Mouse (Mus musculus) activated CD4-positive, CD25-positive, alpha-beta regulatory T cell, adult 4 months (primary cell): Measurements from ENCODE around the gene Tmem39b. TPM values are rescaled to one million over a fixed set of nuclear protein-coding genes. Genes with fewer than 3 reads are reported as not detected.

Experiments used
- ATAC-seq: one replicate; pipeline ENCODE4 v1.8.0; 2017
- polyA plus RNA-seq, 2 experiments: library from polyadenylated mRNA; unstranded; fragments of 100-300 nt; shearing (Covaris generic); gene quantifications; one replicate each; pipeline ENCODE4 v1.2.1; 2017

Gene Tmem39b
- polyA plus RNA-seq, 2 experiments from 2014 or later: 7.6 to 15.6 TPM

DNA sequence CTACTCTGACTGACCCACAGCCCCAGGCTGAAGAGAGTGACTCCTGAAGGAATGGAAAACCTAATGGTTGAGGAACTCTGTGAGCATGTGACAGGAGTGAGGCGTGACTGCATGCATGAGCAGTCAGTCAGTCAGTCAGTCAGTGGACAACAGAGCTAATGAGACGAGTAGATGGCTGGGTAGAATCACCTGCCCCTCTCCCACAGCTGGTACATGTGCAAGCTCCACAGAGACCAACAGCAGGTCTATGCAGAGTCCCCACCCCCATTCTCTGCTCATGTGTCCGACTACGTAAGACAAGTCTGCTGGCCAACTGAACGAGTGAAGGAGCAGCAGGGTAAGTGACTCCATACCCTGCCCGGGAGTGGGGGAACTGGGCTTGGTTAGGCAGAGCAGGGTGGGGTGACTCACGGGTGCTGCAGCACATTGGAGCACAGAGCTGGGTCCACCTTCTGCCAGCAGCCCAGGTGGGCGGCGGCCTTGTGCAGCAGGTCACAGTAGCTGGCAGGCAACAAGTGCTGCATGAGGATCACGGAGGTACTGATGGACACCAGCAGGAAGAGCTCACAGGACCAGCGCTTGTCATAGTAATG, 12.6 kb downstream of the Tmem39b start:
- ATAC-seq: no peak

DNA sequence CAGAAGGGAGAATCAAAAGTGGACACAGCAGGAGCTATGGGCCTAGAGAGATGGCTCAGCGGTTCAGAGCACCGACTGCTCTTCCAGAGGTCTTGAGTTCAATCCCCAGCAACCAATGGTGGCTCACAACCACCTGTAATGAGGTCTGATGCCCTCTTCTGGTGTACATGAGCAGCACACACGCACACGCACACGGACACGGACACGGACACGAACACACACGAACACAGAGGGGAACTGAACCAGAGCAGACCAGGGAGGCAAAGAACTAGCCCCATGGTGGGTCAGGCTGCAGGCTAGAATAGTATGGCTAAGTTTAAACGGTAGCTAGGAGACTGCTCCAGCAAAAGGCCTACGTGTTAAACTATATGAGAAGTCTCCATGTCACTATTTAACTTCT, 14.8 kb downstream of the Tmem39b start:
- ATAC-seq: no peak

DNA sequence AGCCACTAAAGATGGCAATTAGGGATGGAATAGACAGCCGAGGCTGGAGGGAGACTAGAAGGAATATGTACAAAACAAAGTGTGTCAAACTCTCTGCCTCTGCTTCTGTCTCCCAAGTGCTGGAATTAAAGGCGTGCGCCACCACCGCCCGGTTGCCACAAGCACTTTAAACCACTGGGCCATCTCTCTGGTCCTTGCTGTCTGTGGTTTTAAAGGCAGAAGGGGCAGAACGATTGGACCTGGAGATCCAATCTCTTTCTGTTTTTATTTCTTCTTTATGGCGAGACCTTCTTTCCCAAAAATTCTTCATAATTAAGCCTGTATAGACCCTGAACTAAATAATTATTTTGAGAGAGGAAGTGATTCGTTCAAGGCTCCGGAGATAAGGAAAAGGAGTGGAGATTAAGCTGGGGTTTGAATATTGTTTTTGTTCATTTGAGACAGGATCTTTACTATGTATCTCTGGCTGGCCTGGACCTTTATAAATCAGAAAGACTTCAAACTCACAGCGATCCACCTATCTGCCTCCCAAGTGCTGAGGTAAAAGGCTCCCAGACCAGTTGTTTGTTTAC, 23.7 kb downstream of the Tmem39b start:
- no peak for ATAC-seq

DNA sequence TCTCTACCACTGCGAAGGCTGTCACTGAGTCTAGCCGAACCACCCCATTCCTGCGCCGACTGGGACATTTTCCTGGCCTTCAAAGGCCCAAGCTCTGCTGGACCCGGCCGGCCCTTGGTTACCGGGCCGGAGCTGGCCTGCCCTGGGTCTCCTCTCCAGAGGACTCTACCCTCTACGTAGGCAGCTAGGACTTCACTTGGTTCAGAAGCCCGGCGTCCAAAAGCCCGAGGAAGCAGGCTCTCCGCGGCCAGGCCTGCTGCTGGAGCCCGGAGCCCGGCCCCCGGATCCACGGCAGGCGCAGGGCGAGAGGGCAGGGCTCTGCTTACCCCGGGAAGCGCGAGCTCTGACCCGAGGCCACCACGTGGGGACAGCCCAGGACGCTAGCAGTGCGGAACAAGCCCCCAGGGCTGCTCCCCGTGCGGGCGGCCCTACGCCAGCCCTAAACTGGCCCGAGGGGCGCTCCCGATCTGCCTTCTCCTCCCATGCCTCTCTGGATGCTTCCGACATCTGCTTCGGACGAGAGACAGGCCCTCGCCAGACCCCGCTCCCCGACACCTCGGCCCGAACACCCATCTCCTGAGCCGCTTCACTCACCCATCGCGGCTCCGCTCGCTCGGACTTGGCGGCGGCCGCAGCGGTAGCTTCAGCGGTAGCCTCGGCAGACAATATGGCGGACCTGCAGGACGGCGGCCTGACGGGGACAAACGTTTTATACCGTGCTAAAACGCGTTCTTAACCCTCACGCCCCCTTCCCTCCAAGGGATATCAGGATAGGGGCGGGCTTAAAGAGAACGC, 24.4 kb downstream of the Tmem39b start, which contains the start of gene Kpna6:
TSS of gene Kpna6 (minus strand) at position 685 of the 795 bp plus-strand sequence.
- ATAC-seq: peak; percentile 78

DNA sequence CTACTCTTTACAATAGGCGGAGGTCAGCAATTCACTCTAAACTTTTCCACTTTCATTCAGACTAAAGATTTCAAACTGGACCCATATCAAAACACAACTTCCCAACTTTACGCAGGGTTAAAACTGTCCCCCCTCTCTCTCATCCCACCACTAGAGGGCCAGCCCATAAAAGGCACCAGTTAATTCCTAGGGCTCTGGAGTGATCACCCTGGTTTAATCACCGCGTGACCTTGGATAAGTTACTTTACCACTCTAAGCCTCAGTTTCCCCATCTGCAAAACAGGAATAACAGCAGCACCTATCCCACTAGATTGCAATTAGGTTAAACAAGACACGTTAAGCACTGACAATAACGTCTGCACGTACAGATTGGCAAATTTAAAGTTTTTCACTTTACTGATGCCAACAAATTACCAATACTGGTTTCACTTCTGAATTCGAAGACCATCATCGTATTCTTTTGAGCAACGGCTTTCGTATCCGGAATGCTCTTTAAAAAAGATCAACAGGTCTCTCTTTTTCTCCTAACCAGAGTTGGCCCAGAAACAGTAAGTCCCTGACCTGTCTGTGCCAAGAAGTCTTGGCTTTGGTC, 25.1 kb downstream of the Tmem39b start:
- ATAC-seq: peak; percentile 37

DNA sequence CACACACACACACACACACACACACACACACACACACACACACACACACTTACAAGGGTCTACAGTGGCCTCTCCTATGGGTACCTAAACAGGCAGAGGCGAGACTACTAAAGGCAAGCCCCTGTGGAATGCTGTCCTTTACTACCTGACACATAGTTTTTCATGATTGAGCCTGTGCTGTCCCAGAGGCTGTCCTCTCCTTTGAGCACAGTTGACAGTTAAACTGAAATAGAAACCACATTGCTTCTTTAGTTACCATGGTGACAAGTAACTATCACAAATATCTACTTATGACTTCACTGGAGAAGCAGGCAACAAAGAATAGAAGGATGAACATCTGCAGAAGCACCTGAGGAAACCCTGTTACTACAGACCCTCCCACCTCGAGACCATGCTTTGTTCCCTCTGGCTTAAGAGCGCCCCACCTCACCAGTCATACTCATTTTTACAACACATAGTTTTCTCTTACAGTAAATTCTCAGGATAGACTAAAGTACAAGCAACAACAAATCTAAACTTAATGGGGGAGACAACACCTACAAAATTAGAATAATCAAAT, 34.3 kb downstream of the Tmem39b start:
- no peak for ATAC-seq

DNA sequence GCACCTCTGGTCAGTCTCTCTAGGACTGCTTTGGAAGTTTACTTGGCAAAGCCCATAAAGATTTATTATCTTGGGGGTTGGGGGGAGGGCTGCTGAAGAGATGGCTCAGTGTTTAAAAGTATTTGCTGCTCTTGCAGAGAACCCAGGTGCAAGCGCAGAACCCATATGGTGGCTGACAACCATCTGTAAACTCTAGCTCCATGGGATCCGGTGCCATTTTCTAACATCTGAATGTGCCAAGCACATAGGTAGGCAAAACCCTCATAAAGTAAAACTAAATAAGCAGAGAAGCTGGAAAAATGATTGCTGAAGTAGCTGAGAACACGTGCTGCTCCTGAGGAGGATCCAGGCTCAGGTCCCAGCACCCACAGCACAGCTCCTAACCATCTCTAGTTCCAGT, 35.1 kb downstream of the Tmem39b start:
- ATAC-seq: no peak

DNA sequence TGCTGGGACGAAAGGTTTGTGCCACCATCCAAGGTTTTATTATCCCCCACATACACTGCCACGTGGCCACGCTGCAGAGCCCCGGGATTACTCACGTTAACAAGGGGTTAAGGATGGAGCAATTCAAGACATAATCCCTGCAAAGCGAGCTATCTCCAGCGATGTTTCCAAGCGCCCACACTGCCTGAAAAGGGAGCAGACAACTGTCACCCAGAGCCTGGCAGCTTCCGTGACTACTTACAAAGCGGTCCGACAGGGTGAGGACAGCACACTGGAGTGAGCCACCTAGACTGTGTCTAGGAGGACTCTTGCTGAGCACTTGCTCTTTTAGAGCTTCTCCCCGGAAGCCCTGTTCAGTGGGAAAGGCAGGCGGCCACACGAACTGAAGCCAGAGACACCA, 41.9 kb downstream of the Tmem39b start:
- ATAC-seq: no peak

DNA sequence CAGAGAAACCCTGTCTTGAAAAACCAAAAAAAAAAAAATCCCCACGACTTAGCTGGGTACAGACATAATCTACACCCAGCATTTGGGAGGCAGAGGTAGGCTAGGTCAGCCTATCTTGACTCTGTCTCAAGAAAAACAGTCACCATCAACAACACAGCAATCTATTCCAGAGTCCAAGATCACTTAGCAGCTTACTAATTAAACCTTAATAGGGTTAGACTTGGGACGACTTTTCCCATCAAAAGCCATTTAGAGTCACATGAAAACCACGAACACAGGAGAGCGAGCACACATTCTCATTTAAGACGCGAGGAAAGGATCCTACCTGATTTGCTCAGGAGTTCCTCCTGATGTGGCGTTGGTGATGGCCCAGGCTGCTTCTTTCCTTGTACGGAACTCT, 46.3 kb downstream of the Tmem39b start:
- no peak for ATAC-seq

DNA sequence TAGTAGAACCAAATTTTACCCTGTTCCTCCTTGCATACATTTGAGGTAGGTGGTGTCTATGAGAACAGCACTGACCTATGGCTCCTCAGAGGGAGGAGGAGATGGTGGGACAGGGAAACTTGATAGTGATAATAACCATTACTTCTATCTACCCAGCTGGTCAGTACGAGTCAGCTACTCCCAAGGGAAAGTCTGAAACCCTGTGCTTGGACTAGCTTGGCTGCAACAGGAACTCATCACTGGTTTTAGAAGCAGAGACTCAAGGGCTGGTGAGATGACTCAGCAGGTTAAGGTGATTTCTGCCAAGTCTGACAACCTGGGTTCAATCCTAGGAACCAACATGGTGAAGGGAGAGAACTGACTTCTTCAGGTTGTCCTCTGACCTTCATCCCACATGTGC, 48.0 kb downstream of the Tmem39b start:
- ATAC-seq: no peak

DNA sequence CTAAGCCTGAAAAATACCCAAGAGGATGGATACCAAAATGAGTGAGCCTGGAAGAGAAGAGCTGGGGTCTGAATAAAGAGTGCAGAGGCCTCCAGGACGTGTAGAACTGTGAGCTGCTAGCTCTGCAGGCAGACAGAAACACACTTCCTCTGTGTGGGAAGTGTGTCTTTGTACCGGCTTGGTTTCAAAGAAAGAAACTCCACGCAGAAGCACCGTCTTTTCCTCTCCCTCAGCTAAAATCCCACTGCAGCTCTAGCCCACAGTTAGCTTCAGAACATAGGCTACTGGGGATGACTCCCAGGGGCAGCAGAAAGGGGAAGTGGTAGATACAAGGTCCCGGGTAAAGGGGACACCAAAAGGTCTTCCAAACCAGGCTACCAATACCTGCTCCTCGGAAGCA, 51.4 kb downstream of the Tmem39b start:
- no peak for ATAC-seq

DNA sequence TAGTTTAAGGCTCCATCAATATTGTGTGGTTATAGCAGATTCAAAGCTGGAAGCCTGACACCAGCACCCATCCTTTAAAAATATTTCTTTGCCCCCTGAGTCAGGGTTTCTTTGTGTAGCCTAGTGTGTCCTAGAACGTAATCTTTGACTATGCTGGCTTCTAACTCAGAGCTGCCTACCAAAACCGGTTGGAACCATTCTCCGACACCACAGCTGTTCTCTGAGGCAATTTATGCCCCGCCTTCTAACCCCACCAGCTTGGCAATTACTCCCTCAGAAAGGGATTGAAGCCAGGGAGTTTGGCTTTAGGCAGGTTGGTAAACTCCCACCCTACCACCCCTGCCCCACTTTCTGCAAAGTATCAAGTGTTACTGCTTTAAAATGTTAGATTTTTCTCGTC, 54.9 kb downstream of the Tmem39b start:
- ATAC-seq: no peak

DNA sequence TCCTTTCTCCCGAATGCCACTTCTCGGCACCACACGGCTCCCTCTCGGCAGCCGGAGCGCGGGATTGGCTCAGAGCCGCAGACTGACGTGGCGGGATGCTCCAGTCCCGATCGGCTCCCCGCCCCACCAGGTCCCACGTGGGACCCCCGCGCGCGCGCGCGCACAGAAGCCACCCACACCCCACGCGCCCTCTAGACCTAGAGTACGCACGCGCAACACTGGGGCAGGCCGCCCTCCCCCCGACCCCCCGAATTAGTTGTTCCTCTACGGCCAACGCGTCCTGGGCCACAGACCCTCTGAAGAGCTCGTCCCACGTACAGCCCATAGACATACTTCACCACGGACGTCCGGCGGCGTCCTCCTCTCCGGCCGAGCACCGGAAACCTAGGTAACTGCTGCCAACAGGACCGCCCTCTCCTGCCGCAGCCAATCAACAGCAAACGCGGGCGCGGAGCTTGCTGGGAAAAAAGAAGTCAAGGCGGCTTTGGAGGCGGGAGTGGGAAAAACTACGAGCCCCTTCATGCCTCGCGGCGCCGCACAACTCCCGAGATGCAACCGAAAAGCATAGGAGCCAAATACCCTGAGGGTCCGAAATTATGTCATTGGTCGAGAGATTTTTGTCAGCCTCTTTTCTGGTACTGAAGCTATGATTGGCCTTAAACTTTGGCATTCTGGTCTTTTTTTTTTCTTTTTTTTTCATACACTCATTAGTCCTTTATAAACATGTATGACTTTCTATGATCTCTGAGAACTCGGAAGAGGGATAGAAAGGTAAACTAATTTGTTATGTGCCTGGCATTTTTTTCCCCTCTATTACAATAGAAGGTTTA, 55.8 kb downstream of the Tmem39b start, which contains the start of gene Txlna:
TSS of gene Txlna (minus strand) at position 428 of the 830 bp plus-strand sequence.
- peak; percentile 87 for ATAC-seq

DNA sequence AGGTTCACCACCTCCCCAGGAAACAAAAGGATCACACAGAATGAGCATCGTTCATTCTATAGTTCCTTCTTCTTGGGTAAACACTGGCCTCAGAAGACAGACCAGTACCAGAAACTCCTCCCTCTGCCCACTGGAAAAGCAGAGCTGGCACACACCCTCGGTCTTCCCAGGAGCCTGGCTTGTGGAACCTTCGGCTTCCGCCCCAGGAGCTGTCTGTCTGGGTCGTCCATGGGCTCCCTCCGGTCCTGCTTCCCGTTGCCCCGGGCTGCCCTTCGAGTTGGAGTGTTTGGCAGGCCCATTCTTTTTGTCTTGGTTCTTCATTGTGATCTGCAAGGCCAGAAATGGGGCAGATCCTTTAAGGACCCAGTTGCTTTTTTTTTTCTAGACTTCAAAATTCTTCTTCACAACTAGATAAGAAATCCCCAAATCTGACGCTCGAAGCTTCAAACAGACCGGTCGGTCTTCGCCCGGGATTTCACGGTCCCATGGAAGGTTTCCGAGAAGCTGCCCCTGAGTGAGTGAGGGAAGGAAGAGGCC, 56.5 kb downstream of the Tmem39b start:
- ATAC-seq: no peak

DNA sequence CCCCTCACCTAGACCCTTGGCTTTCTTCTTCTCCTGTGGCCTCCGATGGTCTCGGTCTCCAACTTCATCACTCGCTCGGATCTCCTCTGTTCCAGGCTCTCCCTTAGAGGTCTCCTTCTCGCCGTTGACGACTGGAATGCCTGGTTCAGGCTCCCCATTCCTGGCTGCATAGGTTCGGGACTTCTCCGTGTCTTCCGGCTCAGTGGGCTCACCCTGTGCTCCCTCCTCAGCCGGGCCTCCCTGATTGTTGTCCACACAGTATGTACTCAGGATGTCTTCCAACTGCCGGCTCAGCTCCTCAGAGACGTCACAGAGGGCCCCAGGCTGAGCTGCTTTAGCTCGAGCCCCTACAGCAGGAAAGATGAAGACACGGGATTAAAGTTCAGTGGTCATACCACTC, 57.4 kb downstream of the Tmem39b start:
- no peak for ATAC-seq

DNA sequence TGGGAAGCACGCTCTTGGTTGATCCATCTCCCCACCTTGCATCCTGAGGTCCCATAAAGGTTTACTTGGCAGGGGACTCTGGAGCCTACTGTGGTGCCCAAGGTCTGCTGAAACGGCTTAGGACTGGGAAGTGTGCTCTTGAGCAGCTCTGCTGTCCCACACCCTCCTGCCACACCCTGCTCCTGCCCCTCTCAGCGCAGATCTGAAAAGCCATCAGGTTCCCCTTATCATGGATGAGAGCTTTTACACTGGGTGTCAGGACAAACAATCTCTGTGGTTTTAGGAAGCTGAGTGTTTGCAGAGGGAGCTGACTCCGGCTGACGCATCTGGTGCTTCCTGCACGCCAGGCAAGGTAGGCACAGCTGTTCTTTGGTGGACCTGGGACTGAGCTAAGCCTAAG, 62.8 kb downstream of the Tmem39b start:
- ATAC-seq: no peak

DNA sequence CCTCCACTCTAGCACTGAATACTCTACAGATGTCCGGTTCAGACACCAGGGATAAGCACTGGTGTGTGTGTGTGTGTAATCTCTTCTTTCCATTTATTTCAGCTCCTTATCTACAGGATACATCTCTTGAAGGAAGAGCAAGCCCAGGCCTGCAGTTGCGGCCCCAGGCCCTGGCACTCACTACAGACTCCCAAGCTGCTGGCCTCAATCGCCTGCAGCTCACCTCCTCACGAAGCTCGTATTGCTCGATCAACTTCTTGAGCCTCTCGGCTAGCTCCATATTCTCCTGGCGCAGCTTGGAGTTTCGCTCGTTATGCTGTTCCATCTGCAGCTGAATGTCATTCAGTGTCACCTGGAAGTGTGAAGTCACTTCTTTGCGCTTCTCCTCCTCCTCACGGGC, 64.8 kb downstream of the Tmem39b start:
- ATAC-seq: no peak

DNA sequence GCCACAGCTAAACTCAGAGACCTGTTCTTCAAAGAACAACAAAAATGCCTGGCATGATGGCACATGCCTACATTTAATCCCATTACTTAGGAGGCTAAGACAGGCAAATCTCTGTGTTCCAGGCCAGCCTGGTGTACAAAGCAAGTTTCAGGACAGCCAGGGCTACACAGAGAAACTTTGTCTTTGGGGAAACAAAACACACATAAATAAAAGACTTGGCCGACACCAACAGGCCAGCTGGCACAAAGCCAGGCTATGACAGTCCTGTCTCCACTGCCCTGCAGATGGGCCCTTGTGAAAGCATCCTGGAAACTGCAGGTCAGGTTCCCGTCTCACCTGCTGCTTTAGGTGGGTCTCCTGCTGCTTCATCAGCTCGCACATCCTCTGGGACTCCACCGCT, 65.7 kb downstream of the Tmem39b start:
- ATAC-seq: no peak
